Mouse (Mus musculus) thymus, adult 2 months (tissue): ENCODE measurements around the gene Alkbh3.

Experiments
- CTCF ChIP-seq: fragments of 200-500 bp; IDR thresholded peaks from 2 replicates; pipeline ENCODE4 v1.5.1; 2012; ENCODE audit warnings: mild to moderate bottlenecking, control low read depth, low read length, moderate library complexity, borderline replicate concordance; ENCODE audit not compliant: control insufficient read depth, poor library complexity, insufficient read depth; ENCODE audit errors: extremely low read depth
- POLR2A ChIP-seq: fragments of 200-500 bp; IDR thresholded peaks from 2 replicates; pipeline ENCODE4 v1.6.1; 2012; ENCODE audit warnings: mild to moderate bottlenecking, low read length, control low read depth, moderate library complexity; ENCODE audit not compliant: control insufficient read depth, poor library complexity, insufficient read depth; ENCODE audit errors: extremely low read depth

GRCm38 (mm10) chr2:93961716-93962115 is 48.9 kb downstream of the Alkbh3 start:
- TF ChIP-seq CTCF: no peak
- TF ChIP-seq POLR2A: no peak
